Mouse (Mus musculus): ENCODE data around the gene Pknox2.

Pknox2 gene

DNA sequence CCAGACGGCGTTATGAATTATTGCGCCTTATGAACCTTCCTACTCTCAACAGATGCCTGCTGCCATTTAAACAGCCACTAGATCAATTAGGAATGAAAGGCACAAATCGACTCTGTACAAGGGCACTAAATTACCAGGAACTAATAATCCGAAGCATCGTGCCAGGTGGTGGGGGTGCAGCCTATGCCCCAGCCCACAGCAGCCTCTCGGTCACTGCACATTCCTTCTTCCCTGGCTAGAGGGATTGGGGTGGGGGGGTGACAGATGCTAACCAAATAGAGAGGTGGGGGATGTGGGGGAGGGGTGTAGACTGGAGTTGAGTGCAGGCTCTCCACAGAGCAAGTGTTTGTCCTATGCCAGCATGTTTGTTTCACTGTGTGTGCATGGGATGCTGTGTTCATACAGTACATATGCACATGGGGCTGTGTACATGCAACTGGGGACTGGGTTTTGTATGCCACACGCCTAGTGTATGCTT is 208.6 kb downstream of the Pknox2 start:
- no peak for DNase-seq (ENCODE audit: low spot score)

DNA sequence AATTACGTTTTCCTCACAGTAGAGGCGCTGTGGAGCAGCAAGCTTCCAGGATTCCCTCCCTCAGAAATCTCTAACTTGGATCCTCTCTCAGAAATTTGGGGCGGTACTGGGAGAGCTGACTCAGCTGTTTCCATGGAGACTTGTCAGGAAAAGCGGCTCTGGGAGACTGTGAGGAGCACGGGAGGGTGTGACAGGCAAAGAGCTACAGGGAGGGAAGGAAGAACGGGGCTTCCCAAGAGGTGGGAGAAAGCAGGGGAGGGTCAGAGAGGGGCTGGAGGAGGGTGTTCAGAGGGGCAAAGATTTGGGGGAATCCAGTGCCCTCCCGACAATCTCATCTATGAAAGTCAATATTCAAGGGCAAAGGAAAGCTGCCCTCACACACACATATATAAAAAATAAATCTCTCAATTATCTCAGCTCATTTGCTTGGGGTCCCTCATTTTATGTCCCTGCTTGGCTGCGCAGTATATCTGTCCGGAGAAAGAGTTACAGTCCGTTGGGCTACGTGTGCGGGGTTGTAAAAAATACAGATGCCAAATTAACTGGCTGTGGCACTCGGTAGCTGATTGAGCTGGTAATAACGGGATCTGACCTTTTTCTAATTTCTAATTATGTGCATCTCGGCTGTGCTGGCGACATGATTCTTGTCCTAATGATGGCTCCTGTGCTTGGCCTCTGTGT is 213.3 kb downstream of the Pknox2 start:
- DNase-seq (ENCODE audit: low spot score): peak; percentile 55

GRCm38 (mm10) chr9:36932950-36933812 is 214.0 kb downstream of the Pknox2 start:
- DNase-seq (ENCODE audit: low spot score): no peak

DNA sequence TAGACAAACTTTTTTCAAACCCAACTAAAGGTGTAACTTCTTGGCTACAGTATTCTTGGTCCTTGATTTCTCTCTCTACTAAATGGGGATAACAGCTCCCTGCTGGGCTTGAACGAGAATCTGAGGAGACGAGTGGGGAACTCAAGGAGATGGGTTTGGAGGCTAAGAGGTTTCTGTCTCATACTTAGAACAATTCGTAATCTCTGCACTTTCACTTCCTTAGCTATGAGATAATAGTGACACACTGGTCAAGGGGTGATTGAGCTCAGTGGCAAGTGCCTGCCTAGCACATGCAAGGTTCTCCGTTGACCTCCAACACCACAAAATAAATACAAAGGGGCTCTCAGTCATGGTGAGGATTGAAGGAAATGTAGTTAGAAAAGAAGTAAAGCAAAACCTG is 215.6 kb downstream of the Pknox2 start:
- no peak for DNase-seq (ENCODE audit: low spot score)

GRCm38 (mm10) chr9:36923753-36924152 is 223.5 kb downstream of the Pknox2 start:
- DNase-seq (ENCODE audit: low spot score): no peak

GRCm38 (mm10) chr9:36921718-36922415 is 225.3 kb downstream of the Pknox2 start:
- no peak for DNase-seq (ENCODE audit: low spot score)

DNA sequence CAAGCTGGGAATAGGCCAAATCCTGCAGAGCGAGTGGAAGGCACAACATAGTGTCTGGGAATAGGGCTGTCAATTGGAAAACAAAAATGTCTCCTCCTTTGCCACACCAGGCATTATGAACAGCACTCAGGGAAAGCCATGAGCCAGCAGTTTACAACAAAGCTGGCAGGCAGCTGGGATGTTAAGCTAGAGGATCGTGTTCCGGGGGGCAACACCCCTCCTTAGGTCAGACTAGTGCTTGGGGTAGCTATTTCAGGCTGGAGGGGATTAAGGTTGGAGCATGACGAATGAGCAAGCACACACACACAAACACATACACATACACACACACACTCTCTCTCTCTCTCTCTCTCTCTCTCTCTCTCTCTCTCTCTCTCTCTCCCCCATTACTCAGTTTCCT is 227.7 kb downstream of the Pknox2 start:
- DNase-seq (ENCODE audit: low spot score): no peak

- DNase-seq (ENCODE audit: low spot score): no peak
These were observed 228.6 kb downstream of the Pknox2 start for GRCm38 (mm10) chr9:36918582-36918981.

DNA sequence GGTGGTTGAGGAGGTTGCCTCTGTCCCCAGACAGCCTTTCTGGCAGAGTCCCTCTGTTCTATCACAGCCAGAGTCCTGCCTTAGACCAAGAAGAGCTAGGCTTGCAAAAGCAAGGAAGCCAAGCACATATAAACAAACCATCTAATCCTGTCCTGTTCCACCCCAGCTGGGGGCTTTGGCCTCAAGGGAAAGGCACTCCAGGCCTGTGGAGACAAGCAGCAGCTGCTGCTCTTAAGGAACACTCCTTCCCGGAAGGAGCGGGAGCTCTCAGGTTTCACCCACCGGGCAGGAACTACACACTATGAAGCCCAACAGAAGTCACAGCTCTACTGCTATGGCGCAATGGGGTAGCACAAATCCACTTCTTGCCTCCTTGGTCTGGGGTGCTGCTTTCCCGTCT is 230.3 kb downstream of the Pknox2 start:
- DNase-seq (ENCODE audit: low spot score): peak; percentile 10

- peak; percentile 77 for DNase-seq (ENCODE audit: low spot score)
These were observed 230.8 kb downstream of the Pknox2 start for GRCm38 (mm10) chr9:36916362-36916761.

- DNase-seq (ENCODE audit: low spot score): no peak
These were observed 241.8 kb downstream of the Pknox2 start for GRCm38 (mm10) chr9:36905452-36905851.

DNA sequence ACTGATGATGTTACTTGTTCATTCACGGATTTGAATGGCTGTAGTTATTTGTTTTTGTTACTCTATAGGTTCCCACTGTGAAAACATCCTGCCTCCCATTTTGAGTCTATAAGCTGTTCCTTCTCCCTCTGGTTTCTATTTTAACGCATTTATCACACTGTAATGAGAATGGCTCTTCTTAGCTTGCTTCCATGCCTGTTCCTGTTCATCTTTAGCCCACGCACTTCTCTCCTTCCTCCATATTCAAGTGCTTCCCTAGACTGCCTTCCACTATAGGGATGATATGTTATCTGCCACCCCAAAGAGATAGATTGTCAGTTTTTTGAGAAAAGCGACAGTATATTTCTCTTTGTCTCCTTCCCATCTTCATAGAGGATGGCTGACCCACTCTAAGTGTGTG is 246.7 kb downstream of the Pknox2 start:
- DNase-seq (ENCODE audit: low spot score): no peak

DNA sequence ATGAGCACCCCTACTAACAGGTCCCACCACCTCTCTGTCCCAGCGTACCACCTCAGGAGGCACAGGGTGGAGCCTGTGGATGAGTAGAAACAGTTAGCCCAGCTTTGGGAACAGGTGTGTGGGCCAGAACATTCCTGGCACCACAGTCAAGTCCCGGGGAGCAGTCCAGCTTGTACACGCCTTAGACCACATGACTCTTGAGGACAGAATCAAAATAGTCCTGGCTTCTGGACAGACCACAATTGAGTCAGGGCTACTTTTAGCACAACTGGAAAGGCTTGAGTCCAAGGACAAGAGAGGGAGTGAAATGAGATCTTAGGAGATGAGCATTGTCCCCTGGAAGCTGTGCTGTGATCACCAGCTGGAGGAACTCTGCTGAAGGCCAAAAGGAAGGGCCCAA is 248.6 kb downstream of the Pknox2 start:
- no peak for DNase-seq (ENCODE audit: low spot score)

GRCm38 (mm10) chr9:36895009-36895693 is 252.1 kb downstream of the Pknox2 start:
- DNase-seq (ENCODE audit: low spot score): peak; percentile 32

DNA sequence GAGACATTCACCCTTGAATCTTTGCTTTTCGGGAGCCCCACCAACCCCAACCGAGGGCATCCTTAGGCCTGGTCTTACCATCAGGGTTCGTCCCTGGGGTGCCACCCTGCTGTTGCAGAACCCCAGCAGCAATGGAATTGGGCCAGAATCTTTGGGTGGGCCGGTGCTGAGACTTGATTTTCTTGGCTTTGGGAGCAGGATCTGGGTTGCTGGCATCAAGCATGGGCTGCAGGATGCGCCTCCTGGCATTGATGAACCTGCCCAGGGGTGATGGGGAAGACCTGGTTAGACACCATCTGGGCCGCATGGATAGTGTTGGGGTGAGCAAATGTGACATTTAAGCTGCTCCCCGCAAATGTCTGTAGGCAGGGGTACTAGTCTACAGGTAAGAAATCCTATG is 253.0 kb downstream of the Pknox2 start:
- DNase-seq (ENCODE audit: low spot score): no peak

DNA sequence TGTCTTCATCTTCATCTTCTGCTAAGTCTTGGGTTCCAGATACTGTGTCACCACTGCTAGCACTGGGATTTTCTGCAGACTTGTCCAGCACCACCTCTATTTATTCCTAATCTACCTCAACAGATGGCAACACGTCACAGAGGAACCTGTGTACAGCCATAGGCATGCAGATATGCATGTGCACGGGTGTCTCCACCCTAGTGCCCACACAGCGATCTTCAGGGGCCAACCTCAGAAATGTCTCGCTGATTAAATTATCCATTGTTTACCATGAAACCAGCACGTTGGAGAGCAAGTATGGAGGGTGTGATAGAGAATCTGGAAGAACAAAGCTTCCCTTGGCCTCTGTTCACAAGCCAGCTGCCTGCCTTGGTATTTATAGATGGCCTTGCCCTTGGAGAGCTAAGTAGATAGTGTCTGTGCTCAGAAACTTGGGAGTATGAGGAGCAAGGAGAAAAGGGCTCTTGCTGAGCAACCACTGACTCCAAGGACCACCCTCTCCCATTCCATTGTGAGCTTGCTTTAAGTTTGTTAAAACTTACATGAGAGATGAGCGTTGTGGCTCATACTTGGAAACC is 253.7 kb downstream of the Pknox2 start:
- no peak for DNase-seq (ENCODE audit: low spot score)

- DNase-seq (ENCODE audit: low spot score): peak; percentile 26
These were observed 256.7 kb downstream of the Pknox2 start for GRCm38 (mm10) chr9:36890552-36890951.

GRCm38 (mm10) chr9:36885237-36885636 is 262.0 kb downstream of the Pknox2 start:
- DNase-seq (ENCODE audit: low spot score): peak; percentile 14

DNA sequence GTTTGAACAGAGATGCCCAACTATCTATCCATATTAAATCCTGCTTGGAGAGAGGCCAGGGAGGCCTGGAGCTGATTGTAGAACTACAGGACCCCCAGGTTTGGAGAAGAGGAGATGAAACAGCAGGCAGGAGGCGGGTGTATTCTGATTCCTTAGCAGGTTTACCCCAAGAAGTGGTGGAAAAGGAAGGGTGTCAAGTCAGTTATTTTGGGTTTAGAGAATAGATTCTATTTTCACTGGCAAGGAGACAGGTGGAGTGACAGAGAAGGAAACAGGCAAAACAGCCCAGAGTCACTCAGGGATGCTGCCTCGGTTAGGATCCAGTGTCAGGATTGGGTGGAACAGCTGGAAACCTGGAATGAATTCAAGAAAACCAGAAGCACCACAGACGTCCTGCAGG is 263.6 kb downstream of the Pknox2 start:
- DNase-seq (ENCODE audit: low spot score): no peak

- no peak for DNase-seq (ENCODE audit: low spot score)
These were observed 265.0 kb downstream of the Pknox2 start for GRCm38 (mm10) chr9:36882034-36882745.

DNA sequence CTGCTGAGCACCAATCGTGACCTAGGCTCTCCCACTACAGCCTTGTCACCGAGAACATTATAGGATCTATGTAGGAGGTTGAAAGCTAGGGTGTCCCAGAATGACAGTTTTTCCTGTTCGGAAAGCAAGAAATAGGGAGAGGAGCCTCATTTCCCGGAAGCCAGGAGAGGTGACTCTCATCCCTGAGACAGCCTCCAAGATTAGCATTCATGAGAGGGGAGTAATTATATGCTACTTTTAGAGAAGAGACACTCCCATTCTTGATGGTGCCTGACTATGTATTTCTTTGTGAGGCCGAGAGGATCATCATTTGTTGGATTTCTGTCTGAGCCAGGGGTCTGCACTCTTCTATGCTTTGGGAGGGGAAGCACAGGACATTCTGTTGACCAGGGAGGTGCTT is 265.6 kb downstream of the Pknox2 start:
- DNase-seq (ENCODE audit: low spot score): no peak
